Mouse (Mus musculus): Measurements from ENCODE around the gene AW551984. TPM values are rescaled to one million over a fixed set of nuclear protein-coding genes. Genes with fewer than 3 reads are reported as not detected.

AW551984 gene
- 61.0 and 87.9 TPM in 2 replicates for polyA plus RNA-seq (2012; rRNA removed)

GRCm38 (mm10) chr9:39603999-39604453 lies at the start of gene AW551984:
AW551984 (minus strand) TSS chr9:39604403.
- DNase-seq (ENCODE audit: low read depth): peak; percentile 58
- TF ChIP-seq POLR2A (IDR thresholded peaks at IDR 0.05; ENCODE audit: borderline replicate concordance, extremely low read depth, insufficient read depth, insufficient read length, poor library complexity, severe bottlenecking) (no peak), CTCF (IDR thresholded peaks at IDR 0.05; ENCODE audit: borderline replicate concordance, extremely low read depth, insufficient read depth, insufficient read length) (no peak)

- no peak for TF ChIP-seq POLR2A (IDR thresholded peaks at IDR 0.05; ENCODE audit: borderline replicate concordance, extremely low read depth, insufficient read depth, insufficient read length, poor library complexity, severe bottlenecking)
- no peak for TF ChIP-seq CTCF (IDR thresholded peaks at IDR 0.05; ENCODE audit: borderline replicate concordance, extremely low read depth, insufficient read depth, insufficient read length)
- DNase-seq (ENCODE audit: low read depth): no peak
These were observed 43.2 kb upstream of the AW551984 start for GRCm38 (mm10) chr9:39647382-39647781.

GRCm38 (mm10) chr9:39644785-39645184 lies 40.6 kb upstream of the AW551984 start, which contains the start of gene Olfr961:
Olfr961 (plus strand) TSS chr9:39645085.
- DNase-seq (ENCODE audit: low read depth): no peak
- no peak for TF ChIP-seq POLR2A (IDR thresholded peaks at IDR 0.05; ENCODE audit: borderline replicate concordance, extremely low read depth, insufficient read depth, insufficient read length, poor library complexity, severe bottlenecking)
- TF ChIP-seq CTCF (IDR thresholded peaks at IDR 0.05; ENCODE audit: borderline replicate concordance, extremely low read depth, insufficient read depth, insufficient read length): no peak

- TF ChIP-seq CTCF (IDR thresholded peaks at IDR 0.05; ENCODE audit: borderline replicate concordance, extremely low read depth, insufficient read depth, insufficient read length) (no peak), POLR2A (IDR thresholded peaks at IDR 0.05; ENCODE audit: borderline replicate concordance, extremely low read depth, insufficient read depth, insufficient read length, poor library complexity, severe bottlenecking) (no peak)
- peak; percentile 79 for DNase-seq (ENCODE audit: low read depth)
These were observed 29.9 kb upstream of the AW551984 start for GRCm38 (mm10) chr9:39633913-39634594.

- DNase-seq (ENCODE audit: low read depth): no peak
- no peak for TF ChIP-seq POLR2A (IDR thresholded peaks at IDR 0.05; ENCODE audit: borderline replicate concordance, extremely low read depth, insufficient read depth, insufficient read length, poor library complexity, severe bottlenecking)
- no peak for TF ChIP-seq CTCF (IDR thresholded peaks at IDR 0.05; ENCODE audit: borderline replicate concordance, extremely low read depth, insufficient read depth, insufficient read length)
These were observed 24.9 kb upstream of the AW551984 start for GRCm38 (mm10) chr9:39629069-39629468.

GRCm38 (mm10) chr9:39624711-39625110 lies 20.5 kb upstream of the AW551984 start:
- DNase-seq (ENCODE audit: low read depth): no peak
- TF ChIP-seq POLR2A (IDR thresholded peaks at IDR 0.05; ENCODE audit: borderline replicate concordance, extremely low read depth, insufficient read depth, insufficient read length, poor library complexity, severe bottlenecking): no peak
- TF ChIP-seq CTCF (IDR thresholded peaks at IDR 0.05; ENCODE audit: borderline replicate concordance, extremely low read depth, insufficient read depth, insufficient read length): no peak

- no peak for DNase-seq (ENCODE audit: low read depth)
- TF ChIP-seq POLR2A (IDR thresholded peaks at IDR 0.05; ENCODE audit: borderline replicate concordance, extremely low read depth, insufficient read depth, insufficient read length, poor library complexity, severe bottlenecking): no peak
- no peak for TF ChIP-seq CTCF (IDR thresholded peaks at IDR 0.05; ENCODE audit: borderline replicate concordance, extremely low read depth, insufficient read depth, insufficient read length)
These were observed 19.6 kb upstream of the AW551984 start for GRCm38 (mm10) chr9:39623783-39624182.

GRCm38 (mm10) chr9:39621073-39621472 lies 16.9 kb upstream of the AW551984 start, which contains the start of gene Olfr960:
Olfr960 (plus strand) TSS chr9:39621373.
- DNase-seq (ENCODE audit: low read depth): no peak
- TF ChIP-seq POLR2A (IDR thresholded peaks at IDR 0.05; ENCODE audit: borderline replicate concordance, extremely low read depth, insufficient read depth, insufficient read length, poor library complexity, severe bottlenecking) (no peak), CTCF (IDR thresholded peaks at IDR 0.05; ENCODE audit: borderline replicate concordance, extremely low read depth, insufficient read depth, insufficient read length) (no peak)

GRCm38 (mm10) chr9:39611953-39612352 lies 7.8 kb upstream of the AW551984 start:
- peak; percentile 74 for DNase-seq (ENCODE audit: low read depth)
- peak; percentile 56; the same call in 1 of the 2 replicates for TF ChIP-seq CTCF (IDR thresholded peaks at IDR 0.05; ENCODE audit: borderline replicate concordance, extremely low read depth, insufficient read depth, insufficient read length)
- no peak for TF ChIP-seq POLR2A (IDR thresholded peaks at IDR 0.05; ENCODE audit: borderline replicate concordance, extremely low read depth, insufficient read depth, insufficient read length, poor library complexity, severe bottlenecking)

- TF ChIP-seq POLR2A (IDR thresholded peaks at IDR 0.05; ENCODE audit: borderline replicate concordance, extremely low read depth, insufficient read depth, insufficient read length, poor library complexity, severe bottlenecking) (no peak), CTCF (IDR thresholded peaks at IDR 0.05; ENCODE audit: borderline replicate concordance, extremely low read depth, insufficient read depth, insufficient read length) (no peak)
These were observed 6.2 kb upstream of the AW551984 start, which contains the start of gene Olfr148 for GRCm38 (mm10) chr9:39610355-39610754. Olfr148 (plus strand) TSS chr9:39610655.

GRCm38 (mm10) chr9:39608497-39608896 lies 4.3 kb upstream of the AW551984 start:
- DNase-seq (ENCODE audit: low read depth): no peak
- TF ChIP-seq POLR2A (IDR thresholded peaks at IDR 0.05; ENCODE audit: borderline replicate concordance, extremely low read depth, insufficient read depth, insufficient read length, poor library complexity, severe bottlenecking) (no peak), CTCF (IDR thresholded peaks at IDR 0.05; ENCODE audit: borderline replicate concordance, extremely low read depth, insufficient read depth, insufficient read length) (no peak)

More at GRCm38 (mm10) chr9:39610355-39610754, 6.2 kb upstream of the AW551984 start, which contains the start of gene Olfr148:
- DNase-seq (ENCODE audit: low read depth): no peak
